Mouse (Mus musculus) hindbrain, postnatal 0 days (tissue): ENCODE data around the gene A830031A19Rik. TPM values are rescaled to one million over a fixed set of nuclear protein-coding genes. Genes with fewer than 3 reads are reported as not detected.

Experiments
- ATAC-seq: fragments of 200-750 bp; cut with Nextera tagmentation; 2 replicates; pipeline ENCODE4 v1.8.0; 2017; ENCODE audit warnings: mild to moderate bottlenecking, moderate TSS enrichment, moderate library complexity
- DNase-seq: peaks from one replicate; pipeline ENCODE4 v3.0.0-alpha.2; 2015; ENCODE audit warnings: low spot score
- H3K27ac ChIP-seq: fragments of 300-500 bp; sonication (generic); 2 replicates; pipeline ENCODE4 v1.5.1; 2014; ENCODE audit warnings: mild to moderate bottlenecking
- H3K27me3 ChIP-seq: fragments of 300-500 bp; sonication (generic); 2 replicates; pipeline ENCODE4 v1.6.1; 2014; ENCODE audit warnings: low read length, mixed read lengths; ENCODE audit not compliant: insufficient read depth
- H3K36me3 ChIP-seq: fragments of 300-500 bp; sonication (generic); 2 replicates; pipeline ENCODE4 v1.6.1; 2014; ENCODE audit warnings: low read length, mixed read lengths; ENCODE audit not compliant: insufficient read depth
- H3K4me1 ChIP-seq: fragments of 300-500 bp; sonication (generic); 2 replicates; pipeline ENCODE4 v1.6.1; 2014; ENCODE audit warnings: antibody characterized with exemption, low read length, mixed read lengths; ENCODE audit not compliant: insufficient read depth
- H3K4me2 ChIP-seq: fragments of 300-500 bp; sonication (generic); 2 replicates; pipeline ENCODE4 v1.6.1; 2014; ENCODE audit warnings: low read depth, mild to moderate bottlenecking, low read length, moderate library complexity, mixed read lengths
- H3K4me3 ChIP-seq: fragments of 300-500 bp; sonication (generic); 2 replicates; pipeline ENCODE4 v1.5.1; 2014; ENCODE audit warnings: low read length
- H3K9ac ChIP-seq: fragments of 300-500 bp; sonication (generic); replicated peaks from 2 replicates; pipeline ENCODE4 v1.6.1; 2014; ENCODE audit warnings: mild to moderate bottlenecking, low read length, moderate library complexity, mixed read lengths
- H3K9me3 ChIP-seq: fragments of 300-500 bp; sonication (generic); 2 replicates; pipeline ENCODE4 v1.6.1; 2016; ENCODE audit warnings: low read length, mixed read lengths
- CTCF ChIP-seq: IDR thresholded peaks from 2 replicates; pipeline ENCODE4 v1.5.1; 2016; ENCODE audit warnings: antibody characterized with exemption, control low read depth, low read depth
- WGBS: fragments of 180-500 bp; shearing (Covaris S2); extraction: QIAGEN DNeasy Blood & Tissue Kit; methylation state at CpG from one replicate; pipeline ENCODE4 v1.1.7; 2014; 5-methylcytosine and 5-hydroxymethylcytosine counted together
- polyA plus RNA-seq: library from polyadenylated mRNA; unstranded; fragments of >200 nt; fragmentation: Nextera tagmentation; extraction: Ambion mirVana; gene quantifications from 2 replicates; pipeline ENCODE4 v1.2.1, GENCODE M21; 2015
- total RNA-seq: library from RNA; depleted of rRNA; stranded (reverse); fragments of >200 nt; gene quantifications from 2 replicates; pipeline ENCODE4 v1.2.3, GENCODE M21; 2014

The A830031A19Rik gene
- total and polyA plus RNA-seq, 2 experiments from 2014 or later: not detected

DNA sequence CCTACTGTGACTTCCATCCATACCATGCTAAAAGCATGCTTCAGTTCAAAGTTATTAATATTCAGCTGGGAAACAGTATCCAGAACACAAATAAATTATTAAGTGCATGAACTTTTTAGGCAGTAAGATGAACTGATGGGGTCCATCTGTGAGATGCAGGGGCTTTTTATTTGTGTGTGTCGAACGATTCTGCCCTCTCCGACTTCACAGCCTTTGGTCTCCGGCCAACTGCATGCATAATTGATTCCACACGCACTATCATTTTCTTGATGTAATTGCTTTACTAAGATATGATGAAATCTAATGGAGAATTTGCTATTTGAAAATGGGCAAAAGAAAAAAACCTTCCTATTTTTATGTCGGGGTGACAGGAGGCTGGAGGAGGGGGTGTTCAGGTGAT is 22.2 kb upstream of the A830031A19Rik start:
- H3K4me1 ChIP-seq: peaks cover 6% of the 10 kb centered on the region

DNA sequence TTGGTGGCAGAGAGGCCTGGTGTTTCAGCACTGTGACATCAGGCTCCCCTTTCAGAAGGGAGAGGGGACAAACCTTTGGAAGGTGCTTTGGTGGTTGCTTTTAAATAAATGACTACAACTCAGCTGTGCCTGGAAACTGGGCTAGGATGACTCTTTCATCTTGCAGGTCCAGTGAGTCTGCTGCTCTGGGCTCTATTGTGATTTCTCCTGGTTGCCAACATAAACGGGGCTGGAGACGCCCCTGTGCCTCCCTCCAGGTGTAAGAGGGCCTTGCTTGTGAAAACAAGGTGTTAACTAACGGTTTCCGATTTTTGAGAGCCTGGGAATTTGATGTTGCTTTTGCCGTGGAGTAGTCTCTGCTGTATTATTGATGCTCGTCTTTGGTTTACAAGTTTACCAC is 21.6 kb upstream of the A830031A19Rik start:
- Histone ChIP-seq H3K4me2 (no peak overlapping the region), H3K36me3 (no peaks in the 10 kb centered on the region), H3K9me3 (no peaks in the 10 kb centered on the region), H3K27me3 (no peaks in the 10 kb centered on the region), H3K4me3 (no peak overlapping the region), H3K9ac (no peak overlapping the region; the same call in 1 of the 2 replicates), H3K27ac (peak overlapping the region; percentile 49; the same call in 1 of the 2 replicates), H3K4me1 (peaks cover 6% of the 10 kb centered on the region)
- 49% methylated on average over 6 of the region's 6 CpGs for WGBS
- DNase-seq: no peak
- no peak for TF ChIP-seq CTCF
- no peak for ATAC-seq

More for the DNA sequence above, 22.2 kb upstream of the A830031A19Rik start:
- Histone ChIP-seq H3K27me3 (no peaks in the 10 kb centered on the region), H3K27ac (no peak overlapping the region), H3K4me2 (peak overlapping the region; percentile 31; the same call in 1 of the 2 replicates), H3K4me3 (no peak overlapping the region), H3K9ac (no peak overlapping the region), H3K36me3 (no peaks in the 10 kb centered on the region), H3K9me3 (no peaks in the 10 kb centered on the region)
- ATAC-seq (no peak), DNase-seq (no peak)
- 17% methylated on average over 6 of the region's 6 CpGs for WGBS
- no peak for TF ChIP-seq CTCF

DNA sequence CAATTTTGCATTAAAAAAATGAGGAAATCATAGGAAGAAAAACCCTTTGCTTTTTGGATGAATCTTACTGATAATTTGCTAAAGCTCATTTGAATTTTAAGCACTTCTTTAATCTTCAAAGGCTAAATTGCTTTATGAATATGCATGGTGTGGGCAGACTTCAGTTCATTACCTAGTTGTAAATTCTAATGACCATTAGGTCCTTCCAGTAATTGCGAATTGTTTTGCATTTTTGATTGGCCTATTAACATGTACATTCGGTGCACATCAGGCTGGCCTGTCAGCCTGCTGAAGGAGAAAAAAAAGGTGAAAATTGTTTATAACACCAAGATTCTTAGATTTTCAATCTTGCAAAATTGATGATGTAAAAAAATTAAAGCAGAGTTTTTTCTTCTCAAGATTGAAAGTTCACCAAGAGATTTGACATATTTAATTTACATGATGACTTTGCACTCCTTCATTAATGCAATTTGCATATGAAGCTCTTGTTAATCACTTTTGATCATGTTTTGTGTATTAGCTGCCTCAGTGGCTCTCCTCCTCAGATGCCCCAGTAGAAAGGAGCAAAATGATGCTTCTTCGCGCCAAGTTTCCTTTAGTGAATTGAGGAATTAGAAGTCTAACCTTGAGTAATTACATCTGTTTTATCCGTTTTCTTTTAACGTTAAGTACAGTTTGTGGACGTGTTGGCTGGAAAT is 21.0 kb upstream of the A830031A19Rik start:
- Histone ChIP-seq H3K36me3 (no peaks in the 10 kb centered on the region), H3K4me3 (no peak overlapping the region), H3K27me3 (no peaks in the 10 kb centered on the region), H3K9me3 (no peaks in the 10 kb centered on the region), H3K4me1 (peaks cover 6% of the 10 kb centered on the region), H3K27ac (peak overlapping the region; percentile 49; the same call in 1 of the 2 replicates), H3K9ac (no peak overlapping the region; the same call in 1 of the 2 replicates), H3K4me2 (peak overlapping the region; percentile 25)
- no peak for TF ChIP-seq CTCF
- WGBS: 60% methylated on average over 7 of the region's 7 CpGs
- DNase-seq (no peak), ATAC-seq (no peak)

DNA sequence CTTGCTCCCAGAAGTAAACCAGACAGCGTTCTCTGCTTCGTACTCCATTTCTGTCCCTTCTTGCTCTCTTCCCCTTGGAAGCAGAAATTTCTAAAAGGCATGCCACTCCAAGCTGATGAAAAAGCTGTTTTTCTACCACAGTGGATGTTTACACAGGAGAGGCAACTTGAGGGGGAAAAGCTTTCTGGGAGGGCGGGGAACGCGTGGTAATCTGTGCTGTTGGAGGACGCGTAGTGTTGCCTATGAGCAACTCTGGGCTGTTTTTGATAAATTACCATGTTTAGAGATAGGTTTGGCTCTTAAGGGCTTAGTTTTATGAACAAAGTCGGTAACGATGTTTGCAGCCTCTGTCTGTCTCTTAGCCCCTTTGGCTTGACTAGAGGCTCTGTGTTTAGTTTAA is 20.4 kb upstream of the A830031A19Rik start:
- no peaks in the 10 kb centered on the region for H3K9me3 ChIP-seq
- no peaks in the 10 kb centered on the region for H3K36me3 ChIP-seq
- no peak for TF ChIP-seq CTCF
- H3K4me2 ChIP-seq: peak overlapping the region; percentile 25
- peak overlapping the region; percentile 38; the same call in 1 of the 2 replicates for H3K27ac ChIP-seq
- no peak overlapping the region for H3K4me3 ChIP-seq
- WGBS: 33% methylated on average over 9 of the region's 9 CpGs
- no peak overlapping the region; the same call in 1 of the 2 replicates for H3K9ac ChIP-seq
- H3K27me3 ChIP-seq: no peaks in the 10 kb centered on the region
- peaks cover 6% of the 10 kb centered on the region; the same call in 1 of the 2 replicates for H3K4me1 ChIP-seq
- no peak for ATAC-seq
- DNase-seq: no peak

DNA sequence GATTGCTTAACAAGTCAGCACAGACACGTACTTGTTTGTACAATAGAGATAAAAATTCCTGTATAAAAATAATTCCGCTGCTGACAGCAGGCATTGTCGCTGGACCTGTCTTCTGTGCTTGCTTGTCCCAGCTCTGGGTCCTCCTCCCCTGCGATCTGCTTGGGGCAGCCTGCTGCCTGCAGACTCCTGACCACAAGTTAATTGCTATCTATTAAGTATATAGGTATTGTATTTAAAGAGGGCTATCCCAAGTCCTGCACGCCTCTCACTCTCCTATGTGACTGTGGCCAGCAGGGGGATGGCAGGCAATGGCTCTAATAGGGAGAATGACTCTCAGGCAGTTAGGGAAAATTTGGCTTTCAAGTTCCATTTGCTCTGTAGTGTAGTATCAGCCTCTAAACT is 19.2 kb upstream of the A830031A19Rik start:
- ATAC-seq (0 out of 2 replicates have a peak, but pooled peaks have one; percentile 25), DNase-seq (no peak)
- no peaks in the 10 kb centered on the region for H3K4me1 ChIP-seq
- H3K9ac ChIP-seq: no peak overlapping the region
- peak; percentile 62 for TF ChIP-seq CTCF
- H3K9me3 ChIP-seq: no peaks in the 10 kb centered on the region
- WGBS: 50% methylated on average over 5 of the region's 5 CpGs
- no peak overlapping the region for H3K4me2 ChIP-seq
- no peak overlapping the region for H3K4me3 ChIP-seq
- H3K27ac ChIP-seq: peak overlapping the region; percentile 7; the same call in 1 of the 2 replicates
- no peaks in the 10 kb centered on the region for H3K27me3 ChIP-seq
- H3K36me3 ChIP-seq: no peaks in the 10 kb centered on the region

DNA sequence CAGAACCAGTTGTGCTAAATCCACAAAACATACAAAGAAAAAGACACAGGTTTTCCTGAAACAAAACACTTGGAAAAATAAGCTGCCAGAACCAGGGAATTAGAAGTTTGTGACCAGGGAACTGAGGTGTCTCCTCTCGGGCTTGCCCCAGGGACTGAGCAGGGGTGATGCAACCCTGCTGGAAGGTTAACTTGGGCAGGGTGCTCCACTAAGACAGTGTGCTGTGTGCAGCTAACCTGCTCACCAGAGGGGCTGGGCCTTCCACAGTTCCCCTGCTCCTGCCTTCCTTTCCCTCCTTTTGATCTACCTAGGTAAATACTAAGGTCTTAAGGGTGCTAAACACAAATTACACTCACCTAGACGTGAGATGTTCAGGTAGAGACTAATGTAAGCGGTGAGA is 17.8 kb upstream of the A830031A19Rik start:
- TF ChIP-seq CTCF: no peak
- no peaks in the 10 kb centered on the region for H3K36me3 ChIP-seq
- no peak overlapping the region for H3K4me2 ChIP-seq
- H3K9me3 ChIP-seq: no peaks in the 10 kb centered on the region
- H3K4me3 ChIP-seq: no peak overlapping the region
- no peaks in the 10 kb centered on the region for H3K4me1 ChIP-seq
- no peaks in the 10 kb centered on the region for H3K27me3 ChIP-seq
- H3K27ac ChIP-seq: peak overlapping the region; percentile 26; the same call in 1 of the 2 replicates
- no peak overlapping the region for H3K9ac ChIP-seq
- WGBS: 71% methylated on average over 3 of the region's 3 CpGs
- ATAC-seq: no peak
- no peak for DNase-seq
